Mouse (Mus musculus): ENCODE data around the gene Prss54.

- TF ChIP-seq CTCF (IDR thresholded peaks at IDR 0.05; ENCODE audit: control insufficient read depth, insufficient read depth, insufficient replicate concordance, low read depth, low read length) (no peak), POLR2A (IDR thresholded peaks at IDR 0.05; ENCODE audit: control insufficient read depth, low read depth, low read length) (no peak)
Observed at GRCm38 (mm10) chr8:95543065-95543464, 33.1 kb downstream of the Prss54 start.

Data from testis, adult 2 months (tissue).